Mouse (Mus musculus) kidney, postnatal 0 days (tissue): Measurements from ENCODE around the gene Angpt4. TPM values are rescaled to one million over a fixed set of nuclear protein-coding genes. Genes with fewer than 3 reads are reported as not detected.

Experiments used
- ATAC-seq: fragments of 200-750 bp; cut with Nextera tagmentation; replicated peaks from 2 replicates; pipeline ENCODE4 v1.8.0; 2017; ENCODE audit warnings: low read depth, moderate number of reproducible peaks, moderate TSS enrichment, moderate library complexity; ENCODE audit not compliant: low FRiP score
- DNase-seq: peaks from one replicate; pipeline ENCODE4 v3.0.0-alpha.2; 2016; ENCODE audit warnings: low spot score
- H3K27ac ChIP-seq: fragments of 300-500 bp; sonication (generic); 2 replicates; pipeline ENCODE4 v1.5.1; 2014; ENCODE audit warnings: mild to moderate bottlenecking
- H3K27me3 ChIP-seq: fragments of 300-500 bp; sonication (generic); 2 replicates; pipeline ENCODE4 v1.6.1; 2014; ENCODE audit warnings: low read length, mixed read lengths; ENCODE audit not compliant: insufficient read depth
- H3K36me3 ChIP-seq: fragments of 300-500 bp; sonication (generic); 2 replicates; pipeline ENCODE4 v1.6.1; 2014; ENCODE audit warnings: low read length, mixed read lengths; ENCODE audit not compliant: insufficient read depth
- H3K4me1 ChIP-seq: fragments of 300-500 bp; sonication (generic); replicated peaks from 2 replicates; pipeline ENCODE4 v1.6.1; 2014; ENCODE audit warnings: antibody characterized with exemption, low read length, mixed read lengths; ENCODE audit not compliant: insufficient read depth
- H3K4me2 ChIP-seq: fragments of 300-500 bp; sonication (generic); 2 replicates; pipeline ENCODE4 v1.6.1; 2014; ENCODE audit warnings: mild to moderate bottlenecking, low read length, moderate library complexity, mixed read lengths
- H3K4me3 ChIP-seq: fragments of 300-500 bp; sonication (generic); replicated peaks from 2 replicates; pipeline ENCODE4 v1.5.1; 2014; ENCODE audit warnings: low read depth, low read length
- H3K9ac ChIP-seq: fragments of 300-500 bp; sonication (generic); 2 replicates; pipeline ENCODE4 v1.6.1; 2014; ENCODE audit warnings: low read depth, low read length
- H3K9me3 ChIP-seq: fragments of 300-500 bp; sonication (generic); replicated peaks from 2 replicates; pipeline ENCODE4 v1.6.1; 2016; ENCODE audit warnings: low read length, inconsistent platforms, mixed read lengths
- CTCF ChIP-seq: IDR thresholded peaks from 2 replicates; pipeline ENCODE4 v1.5.1; 2016; ENCODE audit warnings: antibody characterized with exemption, low read depth, mild to moderate bottlenecking, moderate library complexity
- WGBS: fragments of 180-500 bp; shearing (Covaris S2); extraction: QIAGEN DNeasy Blood & Tissue Kit; methylation state at CpG from one replicate; pipeline ENCODE4 v1.1.7; 2014; 5-methylcytosine and 5-hydroxymethylcytosine counted together
- polyA plus RNA-seq: library from polyadenylated mRNA; unstranded; fragments of >200 nt; fragmentation: Nextera tagmentation; extraction: Ambion mirVana; gene quantifications from 2 replicates; pipeline ENCODE4 v1.2.1, GENCODE M21; 2015

Angpt4 gene
- polyA plus RNA-seq, 1 experiment from 2014 or later: 2.7 TPM

GRCm38 (mm10) chr2:151921068-151921467 is 10.1 kb downstream of the Angpt4 start:
- H3K36me3 ChIP-seq: no peaks in the 10 kb centered on the region
- no peak for TF ChIP-seq CTCF
- H3K9ac ChIP-seq: no peak overlapping the region
- 66% methylated on average over 8 of the region's 8 CpGs for WGBS
- H3K4me3 ChIP-seq: no peak overlapping the region
- no peaks in the 10 kb centered on the region for H3K9me3 ChIP-seq
- H3K4me2 ChIP-seq: no peak overlapping the region
- H3K27ac ChIP-seq: no peak overlapping the region
- H3K27me3 ChIP-seq: no peaks in the 10 kb centered on the region
- no peak for DNase-seq
- H3K4me1 ChIP-seq: 0 out of 2 replicates have a peak, but pooled peaks cover 10% of the 10 kb centered on the region
- no peak for ATAC-seq

DNA sequence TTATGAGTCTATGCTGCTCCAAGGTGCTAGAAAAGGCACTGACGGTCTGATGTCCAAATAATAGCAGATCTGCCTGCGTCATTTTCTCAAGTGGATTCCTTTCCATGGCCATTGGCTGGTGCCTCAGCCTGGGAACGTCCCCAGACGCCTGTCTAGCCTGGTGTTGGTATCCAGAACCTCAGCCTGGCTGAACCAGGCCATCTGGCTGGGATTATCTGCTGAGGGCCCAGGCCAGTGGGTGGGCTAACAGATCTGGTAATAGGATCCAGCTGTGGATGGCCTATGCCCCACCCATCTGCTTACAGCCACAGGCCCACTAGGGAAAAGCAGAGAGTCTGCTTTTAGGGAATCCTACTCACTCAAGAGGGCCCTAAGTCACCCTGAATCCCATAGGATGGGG is 10.6 kb downstream of the Angpt4 start:
- DNase-seq (no peak), ATAC-seq (no peak)
- Histone ChIP-seq H3K27ac (0 out of 2 replicates have a peak overlapping the region, but pooled peaks have one; percentile 54), H3K4me2 (no peak overlapping the region), H3K27me3 (no peaks in the 10 kb centered on the region), H3K9ac (no peak overlapping the region), H3K36me3 (no peaks in the 10 kb centered on the region), H3K9me3 (no peaks in the 10 kb centered on the region), H3K4me1 (0 out of 2 replicates have a peak, but pooled peaks cover 8% of the 10 kb centered on the region), H3K4me3 (no peak overlapping the region)
- TF ChIP-seq CTCF: no peak
- WGBS: 57% methylated on average over 4 of the region's 4 CpGs

DNA sequence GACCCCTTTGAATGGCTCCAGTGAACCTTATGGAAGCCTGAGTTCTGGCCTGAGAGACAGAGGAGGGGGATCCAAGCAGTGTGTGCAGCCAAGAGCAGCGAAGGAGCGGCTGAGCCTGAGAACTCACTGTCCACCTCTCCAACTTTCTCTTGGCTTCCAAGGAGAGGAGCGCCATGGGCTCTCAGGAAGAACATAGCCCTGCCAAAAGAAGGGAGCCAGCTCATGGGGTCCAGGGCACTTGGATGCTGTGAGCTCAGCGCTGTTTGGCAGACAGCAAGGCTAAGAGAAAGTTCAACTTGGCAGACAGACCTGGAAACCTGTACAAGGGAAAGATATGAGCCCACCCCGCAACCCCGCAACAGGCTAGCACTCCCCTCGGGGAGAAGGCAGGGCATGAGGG is 13.3 kb downstream of the Angpt4 start:
- no peak overlapping the region for H3K4me2 ChIP-seq
- H3K9ac ChIP-seq: no peak overlapping the region
- H3K9me3 ChIP-seq: no peaks in the 10 kb centered on the region
- no peak for DNase-seq
- H3K4me1 ChIP-seq: 0 out of 2 replicates have a peak, but pooled peaks cover 6% of the 10 kb centered on the region
- H3K36me3 ChIP-seq: no peaks in the 10 kb centered on the region
- H3K4me3 ChIP-seq: no peak overlapping the region
- ATAC-seq: no peak
- no peak for TF ChIP-seq CTCF
- no peaks in the 10 kb centered on the region for H3K27me3 ChIP-seq
- WGBS: 72% methylated on average over 7 of the region's 7 CpGs
- H3K27ac ChIP-seq: no peak overlapping the region

DNA sequence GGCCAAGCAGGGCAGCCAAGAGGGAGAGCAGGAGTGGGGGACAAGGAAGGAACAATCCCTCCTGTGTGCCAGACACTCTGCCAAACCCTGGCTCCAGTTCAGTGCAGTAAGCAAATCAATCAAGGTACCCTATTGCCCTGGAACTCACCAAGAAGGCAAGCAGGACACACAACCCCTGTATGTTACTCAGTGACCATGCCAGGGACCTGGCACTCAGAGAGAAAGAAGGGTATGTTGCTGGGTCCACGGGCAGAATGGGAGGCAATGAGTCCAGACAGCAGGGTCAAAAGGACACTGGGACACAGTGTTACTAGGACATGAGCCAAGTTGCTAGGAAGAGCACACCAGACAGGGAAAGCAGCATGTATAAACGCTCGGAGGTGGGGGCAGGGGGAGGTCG is 14.7 kb downstream of the Angpt4 start:
- Histone ChIP-seq H3K4me2 (no peak overlapping the region), H3K27ac (no peak overlapping the region), H3K4me1 (0 out of 2 replicates have a peak, but pooled peaks cover 3% of the 10 kb centered on the region), H3K9ac (no peak overlapping the region), H3K4me3 (no peak overlapping the region), H3K9me3 (no peaks in the 10 kb centered on the region), H3K27me3 (no peaks in the 10 kb centered on the region), H3K36me3 (no peaks in the 10 kb centered on the region)
- DNase-seq (no peak), ATAC-seq (peak; percentile 70)
- 48% methylated on average over 4 of the region's 4 CpGs for WGBS
- no peak for TF ChIP-seq CTCF

GRCm38 (mm10) chr2:151927103-151927502 is 16.1 kb downstream of the Angpt4 start:
- Histone ChIP-seq H3K9me3 (no peaks in the 10 kb centered on the region), H3K4me3 (no peak overlapping the region), H3K27ac (no peak overlapping the region), H3K27me3 (no peaks in the 10 kb centered on the region), H3K36me3 (no peaks in the 10 kb centered on the region), H3K4me2 (no peak overlapping the region), H3K9ac (no peak overlapping the region), H3K4me1 (no peaks in the 10 kb centered on the region)
- no peak for DNase-seq
- 97% methylated on average over 11 of the region's 11 CpGs for WGBS
- ATAC-seq: no peak
- TF ChIP-seq CTCF: no peak

GRCm38 (mm10) chr2:151930389-151931074 is 19.5 kb downstream of the Angpt4 start:
- no peaks in the 10 kb centered on the region for H3K4me1 ChIP-seq
- ATAC-seq (0 out of 2 replicates have a peak, but pooled peaks have one; percentile 50), DNase-seq (peak; percentile 81)
- no peak overlapping the region for H3K4me2 ChIP-seq
- no peak overlapping the region for H3K9ac ChIP-seq
- TF ChIP-seq CTCF: peak; percentile 96
- 28% methylated on average over 7 of the region's 7 CpGs for WGBS
- no peaks in the 10 kb centered on the region for H3K27me3 ChIP-seq
- no peaks in the 10 kb centered on the region for H3K36me3 ChIP-seq
- no peak overlapping the region for H3K27ac ChIP-seq
- no peak overlapping the region for H3K4me3 ChIP-seq
- H3K9me3 ChIP-seq: no peaks in the 10 kb centered on the region
